Mouse (Mus musculus): ENCODE data around the gene Spn.
A peak's percentile ranks its signal among the peaks of the same experiment; 100 is the strongest.

DNA sequence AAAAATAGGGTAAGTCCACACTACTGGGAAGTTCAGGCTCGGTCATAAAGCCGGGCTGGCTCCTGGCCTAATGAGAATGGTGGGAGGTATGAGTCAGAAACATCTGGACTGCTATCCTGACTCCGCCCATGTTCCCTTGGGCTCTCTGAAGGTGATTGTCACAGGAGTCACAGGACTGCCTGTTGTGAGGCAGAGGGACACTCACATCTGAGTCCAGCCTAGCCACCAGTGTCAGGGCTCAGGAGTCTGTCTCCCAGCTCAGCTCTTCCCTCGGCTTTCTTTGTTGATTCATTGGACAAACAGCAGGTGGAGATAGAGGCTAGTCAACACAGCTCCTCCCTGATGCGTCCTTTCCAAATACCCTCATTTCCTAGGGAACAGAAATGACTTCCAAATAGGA, 19.7 kb downstream of the Spn start:
- TF ChIP-seq CTCF (IDR thresholded peaks at IDR 0.05; ENCODE audit: extremely low read depth, insufficient read depth, low read length) (peak; percentile 37; the same call in 1 of the 2 replicates), POLR2A (IDR thresholded peaks at IDR 0.05; ENCODE audit: extremely low read depth, insufficient read depth, low read length) (no peak)

Data from cortical plate, adult 2 months (tissue).